Mouse (Mus musculus) layer of hippocampus, postnatal 14 days (tissue): ENCODE results near the gene Snx6. TPM values are rescaled to one million over a fixed set of nuclear protein-coding genes. Genes with fewer than 3 reads are reported as not detected.
"Not testable (repeated sequence)": the region's sequence is repeated elsewhere in the genome, so short reads cannot be mapped to it uniquely, and the experiment has no call there.

Experiments used
- DNase-seq, 2 experiments: peaks; one replicate each; pipeline ENCODE4 v3.0.0; 2021 to 2022; ENCODE audit warnings: low spot score in 2 of 2, mixed read lengths in 1 of 2
- total RNA-seq, 2 experiments: library from RNA; stranded (reverse); gene quantifications; 2 replicates each; pipeline ENCODE4 v1.2.3; 2021

The Snx6 gene
- total RNA-seq, 2 experiments from 2014 or later, result 47.4 to 57.9 TPM

- peak; percentile 57 to 64 for DNase-seq
Observed at GRCm38 (mm10) chr12:54710494-54710879, 85.0 kb downstream of the Snx6 start.

GRCm38 (mm10) chr12:54709691-54710493 is 85.6 kb downstream of the Snx6 start:
- not testable (repeated sequence) for DNase-seq

- no peak for DNase-seq
Observed at GRCm38 (mm10) chr12:54699394-54699793, 96.1 kb downstream of the Snx6 start.

GRCm38 (mm10) chr12:54697791-54698250 is 97.7 kb downstream of the Snx6 start:
- DNase-seq, result no peak

- DNase-seq, result peak in 1 of 2 experiments; percentile 54
Observed at GRCm38 (mm10) chr12:54697003-54697597, 98.4 kb downstream of the Snx6 start.

Other genes with a start within 250 kb of the Snx6 start
- gene Sptssa, start 139.1 kb downstream of the Snx6 start, total RNA-seq, result 10 to 100 TPM; 30.9 to 35.2 TPM
- gene Eapp, start 99.8 kb downstream of the Snx6 start, total RNA-seq, result 10 to 100 TPM; 39.2 to 40.1 TPM
- gene Cfl2, start 67.2 kb upstream of the Snx6 start, total RNA-seq, result 100 to 1,000 TPM; 140 to 142 TPM
- gene Gm20403, start 190.8 kb upstream of the Snx6 start, total RNA-seq, result not detected
- 1 to 10 TPM; 1.2 to 3.8 TPM for gene Baz1a, start 218.6 kb upstream of the Snx6 start, total RNA-seq